Mouse (Mus musculus) thymus, postnatal 14 days (tissue): ENCODE data around the gene Ecsit.

Experiments used
- DNase-seq: peaks from one replicate; pipeline ENCODE4 v3.0.0; 2021

Ecsit gene

DNA sequence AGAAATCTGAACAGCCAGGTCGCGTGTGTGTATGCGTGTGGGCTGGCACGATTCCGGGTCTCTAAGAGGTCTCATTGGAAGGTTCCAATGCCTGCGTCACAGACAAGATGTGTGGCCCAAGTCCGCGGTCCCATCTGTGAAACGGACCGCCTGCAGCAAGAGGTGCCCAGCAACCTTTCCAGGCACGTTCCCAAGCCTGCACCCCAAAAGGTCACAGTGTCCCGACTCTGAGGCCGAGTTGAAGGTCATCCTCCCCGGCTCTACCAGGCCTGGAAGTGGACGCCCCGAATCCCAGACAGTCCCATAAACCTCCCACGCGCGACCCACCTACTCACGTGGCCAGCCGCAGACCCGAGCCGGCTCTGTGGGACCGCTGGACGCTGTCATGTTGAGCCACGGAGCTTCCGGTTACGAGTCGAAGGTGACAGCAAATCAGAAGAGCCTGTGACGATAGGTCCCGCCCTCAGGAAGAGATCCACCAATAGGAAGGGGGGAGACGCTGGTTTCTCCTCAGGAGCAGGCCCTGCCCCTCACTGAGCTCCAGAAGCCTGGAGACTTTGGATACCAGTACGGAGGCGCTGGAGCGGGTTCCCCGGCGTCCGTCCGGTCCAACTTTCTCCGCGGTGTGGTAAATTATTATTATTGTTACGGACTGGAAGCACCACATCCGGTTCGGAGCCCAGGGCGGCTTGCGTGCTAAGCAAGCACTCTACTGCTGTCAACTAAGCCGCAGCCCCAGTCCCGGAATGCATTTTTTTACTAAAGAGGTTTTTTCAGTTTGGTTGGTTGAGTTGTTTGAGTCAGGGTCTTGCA lies at the start of gene Ecsit:
Gene Ecsit, minus strand, starts transcription at position 417 of the 813 bp plus-strand sequence.
- DNase-seq: peak; percentile 92

GRCm38 (mm10) chr9:22134246-22134890 lies 49.1 kb upstream of the Ecsit start:
- DNase-seq: peak; percentile 51

GRCm38 (mm10) chr9:22132220-22132619 lies 47.0 kb upstream of the Ecsit start:
- DNase-seq: peak; percentile 46

DNA sequence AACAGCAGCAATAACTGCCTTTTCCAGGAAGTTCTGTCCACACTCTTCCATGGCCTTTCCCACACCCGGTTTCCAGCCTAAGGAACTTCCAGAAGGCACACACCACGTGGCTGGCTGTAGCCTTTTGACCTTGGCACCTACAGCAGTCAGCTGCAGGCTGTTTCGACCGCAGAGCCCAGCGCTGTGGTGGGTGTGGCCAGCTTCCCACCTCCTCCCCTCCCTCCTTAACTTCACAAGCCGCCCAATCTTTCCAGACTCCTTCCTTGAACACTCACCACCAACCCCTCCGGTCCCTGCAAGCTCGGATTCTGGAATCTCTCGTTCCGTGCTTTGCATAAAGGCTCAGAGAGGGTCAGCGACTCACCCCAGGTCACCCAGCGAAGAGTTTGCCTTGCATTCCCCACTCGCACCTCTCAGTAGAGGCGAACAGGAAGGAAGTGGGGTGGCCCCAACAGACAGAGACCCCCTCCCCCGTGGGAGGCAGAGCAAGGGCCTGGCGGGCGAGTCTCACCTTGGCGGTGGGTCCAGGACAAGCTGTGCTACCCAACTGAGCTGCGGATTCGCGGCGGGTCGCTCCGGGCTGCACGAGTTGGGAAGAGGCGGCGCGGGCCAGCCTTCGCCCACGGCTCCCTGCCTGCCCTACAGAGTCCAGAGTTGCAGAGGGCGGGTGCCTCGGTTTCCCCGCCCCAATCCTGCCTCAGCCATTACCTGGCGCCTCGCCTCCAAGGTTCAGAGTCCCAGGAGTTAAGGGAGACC lies 46.2 kb upstream of the Ecsit start:
- peak; percentile 90 for DNase-seq

GRCm38 (mm10) chr9:22125246-22126027 lies 40.2 kb upstream of the Ecsit start:
- no peak for DNase-seq

GRCm38 (mm10) chr9:22124169-22124568 lies 38.9 kb upstream of the Ecsit start:
- no peak for DNase-seq

DNA sequence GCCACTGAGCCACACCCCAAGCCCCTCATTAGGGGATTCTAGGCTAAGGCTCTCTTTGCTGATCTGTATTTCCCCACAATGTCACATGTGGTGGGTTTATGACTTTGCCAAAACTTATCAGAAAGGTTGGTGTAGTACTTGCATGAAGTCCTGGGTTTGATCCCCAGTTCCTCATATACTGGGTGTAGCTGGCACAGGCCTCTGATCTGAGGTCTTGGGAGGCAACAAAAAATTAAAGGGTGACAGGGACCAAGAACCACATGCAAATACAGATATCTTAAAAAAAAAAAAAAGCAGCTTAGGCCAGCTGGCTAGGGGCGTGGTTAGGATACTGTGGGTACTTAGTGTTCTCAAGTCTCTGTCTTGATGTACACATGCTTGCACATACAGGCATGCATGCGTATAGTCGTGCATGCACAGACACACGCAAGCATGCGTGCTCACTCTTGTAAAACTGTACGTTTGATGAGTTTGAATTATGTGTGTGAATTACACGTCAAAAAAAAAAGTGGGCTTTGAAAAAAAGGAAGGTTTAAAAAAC lies 37.9 kb upstream of the Ecsit start:
- no peak for DNase-seq

- no peak for DNase-seq
Observed at GRCm38 (mm10) chr9:22122005-22122404, 36.8 kb upstream of the Ecsit start.

DNA sequence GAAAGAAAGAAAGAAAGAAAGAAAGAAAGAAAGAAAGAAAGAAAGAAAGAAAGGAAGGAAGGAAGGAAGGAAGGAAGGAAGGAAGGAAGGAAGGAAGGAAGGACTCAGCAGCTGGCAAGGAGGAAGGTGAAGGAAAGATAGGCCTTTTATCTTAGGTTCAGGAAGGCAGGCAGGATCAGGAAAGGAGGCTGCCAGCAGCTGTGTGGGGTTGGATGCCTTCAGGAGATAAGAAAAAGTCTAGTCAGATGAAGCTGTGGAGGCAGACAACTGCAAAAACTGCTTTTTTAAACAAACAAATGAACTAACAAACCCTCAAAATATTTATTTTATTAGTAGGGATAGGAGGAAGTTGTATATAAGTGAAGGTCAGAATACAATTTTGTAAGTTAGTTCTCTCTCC lies 36.3 kb upstream of the Ecsit start:
- no peak for DNase-seq

- DNase-seq: no peak
Observed at GRCm38 (mm10) chr9:22119543-22119942, 34.3 kb upstream of the Ecsit start.

DNA sequence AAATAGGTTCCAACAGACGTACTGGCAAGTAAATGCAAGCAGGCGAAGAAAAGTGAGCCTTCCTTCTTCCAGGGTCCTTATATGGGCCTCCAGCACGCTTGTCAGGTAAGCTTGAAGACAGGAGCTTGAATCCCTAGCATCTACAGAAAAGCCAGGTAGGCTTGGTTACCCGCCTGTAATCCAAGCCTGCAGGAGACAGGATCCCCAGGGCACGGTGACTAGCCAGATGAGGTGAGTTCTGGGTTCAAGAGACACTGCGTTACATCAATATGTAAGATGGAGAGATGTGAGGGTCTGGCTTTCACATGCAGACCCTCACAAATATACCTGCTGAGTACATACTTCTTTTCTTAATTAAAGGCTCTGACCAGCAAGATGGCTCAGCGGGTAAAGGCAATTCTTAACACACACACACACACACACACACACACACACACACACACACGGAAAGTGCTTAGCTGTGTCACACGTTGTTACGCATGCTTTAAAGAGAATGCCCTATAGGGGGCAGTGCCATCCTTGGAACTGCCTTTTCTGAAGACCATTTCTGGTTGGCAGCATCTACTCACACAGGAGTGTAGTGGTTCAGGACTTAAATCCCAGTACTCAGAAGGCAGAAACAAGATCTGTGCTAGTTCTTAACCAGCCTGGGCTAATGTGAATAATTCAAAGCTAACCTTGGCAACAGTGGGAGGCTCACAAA lies 32.7 kb upstream of the Ecsit start:
- peak; percentile 79 for DNase-seq

GRCm38 (mm10) chr9:22116740-22117426 lies 31.6 kb upstream of the Ecsit start, which contains the start of gene Elof1:
TSS of gene Elof1 (minus strand) at chr9:22117172.
- DNase-seq: peak; percentile 95

GRCm38 (mm10) chr9:22116086-22116485 lies 30.8 kb upstream of the Ecsit start:
- peak; percentile 29 for DNase-seq

GRCm38 (mm10) chr9:22115635-22116034 lies 30.4 kb upstream of the Ecsit start:
- no peak for DNase-seq

DNA sequence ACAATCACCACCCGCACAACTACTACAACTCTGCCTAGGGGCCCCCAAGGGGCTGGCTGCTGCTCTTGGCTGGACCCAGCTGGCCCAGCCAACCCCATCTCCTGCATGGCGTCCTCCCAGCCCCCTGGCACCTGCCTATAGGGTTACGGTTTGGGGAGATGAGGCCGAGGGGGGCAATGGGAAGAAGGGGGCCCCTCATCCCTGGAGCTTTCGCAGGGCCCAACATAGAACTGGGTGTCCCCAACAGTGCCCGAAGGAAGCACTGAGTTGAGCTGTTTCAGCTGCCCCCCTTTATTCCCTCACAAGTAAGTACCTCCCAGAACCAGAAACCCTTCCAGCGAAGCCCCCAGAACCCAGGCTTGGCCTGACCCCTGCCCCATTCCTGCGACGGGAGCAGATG lies 23.0 kb upstream of the Ecsit start:
- no peak for DNase-seq

- DNase-seq: no peak
Observed at GRCm38 (mm10) chr9:22099922-22100321, 14.7 kb upstream of the Ecsit start.

DNA sequence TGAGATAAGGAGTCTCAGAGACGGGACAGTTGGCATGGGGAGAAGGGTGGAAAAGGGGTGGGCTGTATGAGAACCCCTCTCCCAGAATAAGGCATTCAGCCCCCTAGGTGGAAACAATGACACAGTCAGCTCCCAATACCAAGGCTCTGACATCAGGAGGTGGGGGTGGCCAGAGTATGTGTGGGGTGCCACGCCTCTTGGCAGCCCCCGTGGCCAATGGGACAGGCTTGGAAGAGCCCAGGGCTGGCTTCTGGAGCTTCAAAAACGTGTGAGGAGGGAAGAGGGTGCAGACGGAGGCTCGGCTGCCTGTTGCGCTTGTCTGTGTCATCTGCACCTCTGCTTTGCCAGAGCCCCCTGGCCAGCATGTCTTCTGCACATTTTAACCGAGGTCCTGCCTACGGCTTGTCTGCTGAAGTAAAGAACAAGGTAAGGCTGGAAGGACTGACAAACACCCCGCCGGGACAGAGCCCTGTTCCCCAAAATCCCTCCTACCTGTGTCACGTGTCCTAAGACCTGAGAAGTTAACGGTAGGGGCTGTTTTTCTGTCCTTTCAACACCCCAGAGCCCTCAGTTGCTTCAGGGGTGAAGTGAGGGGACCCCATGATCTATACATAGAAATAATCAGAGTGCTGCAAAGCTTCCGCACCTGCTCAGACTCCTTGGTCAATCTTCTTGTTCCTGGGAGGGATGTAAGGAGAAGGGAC lies 13.9 kb upstream of the Ecsit start, which contains the start of gene Cnn1:
Gene Cnn1, plus strand, starts transcription at position 224 of the 704 bp plus-strand sequence.
- DNase-seq: no peak

DNA sequence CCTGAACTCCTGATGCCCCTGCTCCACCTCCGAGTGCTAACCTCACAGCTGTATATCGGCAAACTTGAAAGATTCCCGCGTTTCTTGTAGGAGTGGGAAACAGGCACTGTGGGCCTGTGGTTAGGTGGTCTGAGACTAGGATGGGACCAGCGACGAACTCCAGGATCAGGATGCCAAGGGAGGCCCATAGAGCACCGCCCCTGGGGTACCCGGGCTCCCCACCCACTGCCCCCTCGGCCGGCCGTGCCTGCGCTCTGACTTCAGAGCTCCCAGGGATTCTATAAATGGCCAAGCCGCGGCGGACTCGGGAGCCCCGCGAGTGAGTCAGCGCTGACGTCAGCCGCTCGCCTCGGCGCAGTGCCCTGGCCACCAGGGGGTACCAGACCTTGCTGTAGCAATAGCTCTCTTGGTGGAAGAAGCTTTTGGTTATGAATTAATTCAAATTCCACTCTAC lies 10.6 kb upstream of the Ecsit start:
- peak; percentile 87 for DNase-seq

GRCm38 (mm10) chr9:22092746-22093145 lies 7.5 kb upstream of the Ecsit start:
- DNase-seq: no peak

DNA sequence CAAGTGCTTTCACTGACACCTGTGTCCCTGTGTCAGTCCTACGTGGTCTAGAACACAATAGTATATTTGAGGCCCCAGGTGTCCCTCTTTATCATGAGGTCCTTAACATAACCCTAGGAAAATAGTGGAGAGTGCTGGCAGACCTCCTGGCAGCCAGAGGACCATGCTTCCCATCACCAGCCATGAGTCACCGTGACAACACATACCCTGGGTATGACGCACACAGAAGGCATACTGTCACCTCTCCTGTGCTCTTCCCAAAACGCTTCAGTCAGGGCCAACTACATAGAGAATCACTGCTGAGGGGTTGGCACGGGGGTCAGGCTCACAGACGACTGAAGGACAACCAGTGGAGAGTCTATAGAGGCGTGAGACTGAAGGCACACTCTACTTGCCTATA lies 4.7 kb upstream of the Ecsit start:
- DNase-seq: no peak
